Mouse (Mus musculus): Measurements from ENCODE around the gene Fyn.
A peak's percentile ranks its signal among the peaks of the same experiment; 100 is the strongest.

Fyn gene

DNA sequence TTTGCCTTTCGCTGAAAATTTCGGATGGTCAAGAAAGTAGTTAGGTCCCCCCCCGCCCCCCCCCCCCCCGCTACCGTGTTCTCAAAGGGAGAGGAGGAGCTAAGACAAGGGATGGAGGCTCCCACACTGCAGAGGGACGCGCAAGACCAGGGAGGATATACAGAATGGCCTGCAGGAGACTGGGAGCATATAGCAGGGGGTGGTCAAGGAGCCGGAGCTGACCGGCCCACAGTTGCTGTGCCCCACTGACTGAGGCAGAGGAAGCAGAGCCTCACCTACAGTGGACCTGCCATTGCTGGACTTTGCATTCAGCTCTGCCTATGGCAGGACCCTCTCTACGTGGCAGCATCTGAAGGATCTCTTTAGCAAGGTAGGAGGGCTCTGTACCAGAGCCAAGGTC is 10.6 kb downstream of the Fyn start:
- no peak for DNase-seq

DNA sequence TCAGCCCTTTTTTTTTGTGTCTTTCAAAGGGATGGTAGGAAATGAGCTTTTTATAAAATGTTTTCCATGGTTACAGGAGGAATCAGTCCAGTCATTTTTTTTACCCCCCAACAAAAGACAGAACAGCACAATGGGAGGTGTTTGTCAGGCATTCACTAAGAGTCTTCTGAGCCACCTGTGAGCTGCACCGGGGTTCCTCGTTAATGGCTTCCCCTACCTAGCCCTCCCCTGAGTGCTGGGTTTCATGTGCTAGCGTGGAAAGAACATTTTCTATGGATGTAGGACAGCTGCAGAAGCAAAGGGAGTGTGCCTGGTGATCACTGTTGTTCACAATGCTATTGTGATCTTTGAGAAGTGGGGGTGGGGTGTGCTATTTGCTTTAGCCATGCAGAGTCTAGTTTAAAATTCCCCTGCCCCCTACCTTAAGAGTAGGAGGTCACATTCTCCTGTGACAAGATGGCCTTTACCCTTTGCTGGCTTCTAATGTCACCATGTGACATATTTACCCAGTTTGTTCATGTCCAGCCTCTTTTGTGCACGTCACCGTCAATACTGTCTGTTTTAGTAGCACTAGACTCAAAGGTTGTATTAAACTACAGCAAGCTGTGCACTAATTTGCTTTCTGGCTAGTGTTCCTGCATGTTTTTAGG is 11.2 kb downstream of the Fyn start:
- no peak for DNase-seq

DNA sequence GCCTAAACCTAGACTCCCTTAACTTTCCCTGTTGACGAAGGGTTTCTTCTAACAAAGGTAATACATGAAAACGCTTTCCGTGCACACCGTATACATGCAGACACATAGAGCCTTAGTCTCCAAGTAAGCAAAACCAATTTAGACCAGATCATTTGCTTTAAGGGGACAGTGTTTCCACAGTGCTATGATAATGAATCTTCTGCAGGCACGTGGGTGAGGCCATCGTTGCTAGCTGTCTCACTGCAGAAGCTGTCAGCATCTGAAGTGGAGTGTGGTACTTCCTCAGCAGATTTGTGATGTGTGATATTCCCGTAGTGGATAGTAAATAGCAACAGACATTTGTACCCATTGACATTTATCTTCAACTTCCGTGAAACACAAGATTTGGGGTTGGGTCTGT is 16.6 kb downstream of the Fyn start:
- no peak for DNase-seq

DNA sequence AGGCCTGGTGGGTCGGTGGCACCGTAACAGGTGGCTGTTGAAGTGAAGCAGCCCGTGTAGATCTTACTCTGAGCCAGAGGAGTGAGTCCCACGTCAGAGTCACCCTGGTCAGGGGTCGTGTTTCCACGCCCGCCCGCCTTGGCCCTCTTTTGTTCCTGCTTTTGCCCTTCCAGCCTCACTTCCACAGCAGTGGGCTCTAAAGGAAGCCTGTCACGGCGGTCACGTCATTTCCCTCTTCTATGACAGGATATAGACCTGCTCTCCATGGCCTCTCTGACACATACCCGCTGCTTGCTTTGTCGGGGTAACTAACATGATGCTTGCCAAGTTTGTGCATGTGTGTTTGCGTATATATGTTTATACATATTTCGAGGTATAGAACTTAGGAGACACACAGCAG is 17.5 kb downstream of the Fyn start:
- no peak for DNase-seq

DNA sequence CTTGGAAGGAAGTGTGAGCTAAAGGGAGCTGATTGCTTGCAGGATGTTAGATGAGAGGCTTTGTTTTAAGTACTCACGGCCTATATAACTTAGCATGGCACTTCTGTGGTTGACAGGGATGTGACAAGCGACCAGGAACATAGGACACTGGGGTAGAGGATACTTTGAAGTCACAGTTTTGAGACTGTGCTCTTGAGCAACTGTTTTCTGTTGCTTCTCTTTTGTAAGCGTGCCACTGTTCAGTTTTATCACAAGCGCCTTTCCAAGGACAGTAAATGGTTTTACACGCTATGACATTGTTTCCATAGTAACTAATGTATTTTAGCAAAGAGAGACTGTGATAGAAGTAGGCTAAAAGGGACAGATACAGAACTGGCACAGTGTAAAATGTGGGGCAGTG is 18.4 kb downstream of the Fyn start:
- DNase-seq: no peak

DNA sequence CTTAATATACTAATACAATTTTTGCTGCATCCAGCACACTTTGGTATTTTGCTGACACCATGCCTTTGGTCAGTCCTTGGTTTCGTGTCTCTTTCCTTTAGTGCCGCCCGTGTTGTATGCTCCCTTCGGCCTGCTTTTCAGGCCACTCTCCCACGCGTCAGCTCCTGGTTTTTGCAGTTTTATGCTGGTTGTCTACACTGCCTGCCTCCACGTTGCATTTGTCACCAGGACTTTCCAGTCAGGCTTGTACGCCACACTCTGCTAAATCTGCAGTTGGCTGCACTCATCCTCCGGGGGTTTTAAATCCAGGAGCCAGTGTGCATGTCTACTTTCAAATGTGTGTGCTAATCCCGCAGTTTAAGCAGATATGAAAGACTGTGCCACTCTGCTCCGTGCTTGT is 18.9 kb downstream of the Fyn start:
- no peak for DNase-seq

DNA sequence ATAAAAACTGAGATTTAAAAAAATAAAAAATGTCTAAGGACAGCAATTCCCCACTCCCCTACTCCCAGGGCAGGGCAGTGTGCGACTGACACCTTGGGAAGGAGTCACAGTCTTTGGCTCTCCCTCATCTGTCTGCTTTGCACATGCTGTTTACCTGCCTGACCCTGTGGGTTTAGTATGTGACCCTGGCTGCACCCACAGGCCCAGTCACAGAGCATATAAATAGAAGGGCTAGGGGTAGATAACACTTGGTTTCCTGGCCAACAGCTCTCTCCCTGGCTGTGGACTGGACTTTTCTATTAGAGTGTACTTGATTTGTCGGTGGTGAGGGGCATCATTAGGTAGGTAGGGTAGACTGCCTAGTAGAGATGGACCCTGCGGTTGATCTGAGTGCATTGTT is 19.5 kb downstream of the Fyn start:
- no peak for DNase-seq

DNA sequence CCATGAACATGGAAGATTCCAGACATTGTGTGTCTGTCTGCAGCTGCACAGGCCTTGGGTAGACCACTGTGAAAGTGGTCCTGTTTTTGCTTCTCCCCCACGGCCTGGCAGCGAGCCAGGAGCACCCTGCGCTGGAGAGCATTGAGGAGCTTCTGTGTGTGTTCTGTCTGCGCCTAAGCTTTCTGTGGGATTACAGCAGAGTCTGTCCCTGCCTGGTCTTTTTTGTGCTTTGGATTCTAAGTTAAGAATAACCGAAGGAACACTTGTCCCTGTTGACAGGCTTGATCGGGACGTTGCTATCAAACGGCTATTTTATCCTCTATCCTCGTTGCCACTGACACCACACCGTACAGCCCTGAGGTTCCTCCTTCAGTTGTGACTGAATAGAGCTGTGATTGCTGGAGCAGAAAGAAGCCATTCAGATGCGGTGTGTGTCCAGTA is 20.8 kb downstream of the Fyn start:
- DNase-seq: no peak

DNA sequence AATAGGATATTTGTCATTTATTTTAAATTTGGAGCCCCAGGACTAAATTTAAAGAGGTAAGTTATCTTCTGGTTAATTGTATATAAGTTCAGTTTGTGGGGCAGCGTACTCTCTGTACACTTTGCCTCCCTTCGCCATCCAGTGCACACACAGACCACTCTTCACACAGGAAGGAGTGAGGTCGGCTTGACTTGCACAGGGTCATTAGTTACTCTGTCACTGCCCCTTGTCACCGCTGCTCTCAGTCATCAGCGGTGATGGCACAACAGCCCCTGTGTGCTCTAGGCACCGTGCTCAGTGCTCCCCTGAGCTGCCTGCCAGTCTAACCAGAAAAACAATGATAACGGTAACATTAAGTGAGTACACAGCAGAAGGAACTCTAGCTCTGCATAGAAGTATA is 21.9 kb downstream of the Fyn start:
- DNase-seq: no peak

DNA sequence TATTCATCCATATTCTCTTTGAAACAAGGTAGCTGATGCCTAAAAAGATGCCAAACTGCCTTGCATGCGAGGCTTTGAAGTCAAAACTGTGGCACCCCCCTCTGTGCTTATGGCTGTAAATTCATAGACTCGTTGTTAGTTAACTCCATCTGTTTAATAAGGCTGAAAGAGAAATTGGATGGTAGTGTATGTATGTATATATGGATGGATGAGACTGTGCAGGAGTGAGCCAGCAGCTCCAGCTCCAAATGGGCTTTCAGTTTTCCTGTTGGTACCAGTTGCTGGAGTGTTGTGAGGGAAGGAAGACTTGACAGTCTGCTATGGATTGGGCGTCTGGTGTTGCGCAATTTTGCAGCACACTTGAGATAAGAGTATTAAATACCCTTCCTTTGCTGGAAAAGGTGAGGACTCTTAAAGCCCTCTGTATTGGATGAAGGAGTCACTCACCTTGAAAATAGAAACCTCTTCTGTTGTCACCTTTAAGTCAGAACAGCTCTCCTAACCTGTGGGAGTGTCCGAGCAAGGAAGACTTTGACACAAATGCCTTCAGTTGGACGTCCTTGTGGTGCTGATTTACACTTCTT is 24.3 kb downstream of the Fyn start:
- no peak for DNase-seq

DNA sequence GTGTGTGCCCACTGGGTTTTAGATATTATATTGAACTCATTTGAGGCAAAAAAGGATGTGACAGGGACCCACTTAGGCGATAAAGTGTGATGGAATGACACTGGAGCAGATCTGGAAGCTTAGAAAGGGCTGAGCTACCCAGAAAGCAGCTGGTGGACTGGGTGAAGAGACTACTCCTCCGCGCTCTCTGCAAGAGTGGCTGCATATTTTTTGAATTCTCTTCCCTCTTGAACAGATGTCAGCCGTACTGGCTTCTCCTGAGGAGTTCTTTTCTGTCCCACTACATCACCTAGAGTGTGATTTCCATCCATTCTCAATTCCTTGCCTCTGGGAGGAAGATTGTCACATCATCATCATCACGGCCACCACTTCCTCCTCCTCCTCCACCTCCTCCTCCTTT is 26.9 kb downstream of the Fyn start:
- DNase-seq: no peak

DNA sequence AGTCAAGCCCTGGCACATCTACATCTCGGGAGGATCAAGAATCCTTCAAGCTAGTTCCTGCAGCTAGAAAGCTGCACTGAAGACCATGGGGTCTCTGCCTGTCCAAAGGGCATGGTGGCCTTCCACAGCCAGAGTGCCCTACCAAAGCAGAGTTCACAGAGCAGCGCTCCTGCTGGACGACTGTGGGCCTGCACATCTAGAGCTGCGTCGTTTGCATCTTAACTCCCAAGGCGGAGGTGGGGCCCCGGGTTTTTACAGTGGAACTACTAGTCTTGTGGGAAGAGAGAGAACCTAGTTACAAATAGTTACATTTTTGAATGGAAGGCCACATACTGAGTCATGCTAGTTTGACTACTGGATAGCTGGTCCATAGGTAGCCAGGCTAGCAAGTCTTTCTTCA is 30.3 kb downstream of the Fyn start:
- no peak for DNase-seq

DNA sequence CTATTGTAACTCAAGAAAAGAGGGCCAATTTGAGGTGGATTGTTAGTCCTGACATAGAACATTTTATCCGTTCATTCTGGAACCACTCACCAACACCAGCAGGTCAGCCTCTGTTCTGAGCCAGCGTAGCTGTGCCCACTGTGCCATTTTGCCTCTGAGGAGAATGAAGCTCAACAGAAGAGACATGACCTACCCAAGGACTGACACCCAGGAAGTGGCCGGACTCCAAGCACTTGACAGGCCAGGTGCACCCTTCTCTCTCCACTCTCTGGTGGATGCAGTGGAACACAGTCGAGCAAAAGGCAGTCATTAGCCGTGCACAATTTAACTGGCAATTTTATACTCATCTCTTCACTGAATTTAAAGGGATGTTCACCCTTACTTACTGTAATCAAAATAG is 31.5 kb downstream of the Fyn start:
- DNase-seq: no peak

DNA sequence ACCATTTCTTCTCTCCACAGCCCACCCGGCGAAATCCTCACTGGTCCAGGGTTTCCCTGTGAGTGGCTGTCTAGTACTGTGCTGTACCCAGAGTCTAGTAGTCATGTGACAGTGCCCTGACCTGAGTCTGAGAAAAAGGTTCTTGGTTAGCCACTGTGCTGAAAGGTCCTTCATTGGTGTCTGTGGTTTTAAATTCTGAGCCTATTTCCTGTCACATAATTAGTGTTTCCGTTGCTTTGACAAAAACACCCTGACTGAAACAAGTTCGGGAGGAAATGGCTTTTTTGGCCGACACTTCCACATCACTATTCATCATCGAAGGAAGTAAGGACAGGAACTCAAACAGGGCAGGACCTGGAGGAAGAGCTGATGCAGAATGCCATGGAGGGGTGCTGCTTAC is 33.8 kb downstream of the Fyn start:
- DNase-seq: peak in 1 of 2 experiments; percentile 14

DNA sequence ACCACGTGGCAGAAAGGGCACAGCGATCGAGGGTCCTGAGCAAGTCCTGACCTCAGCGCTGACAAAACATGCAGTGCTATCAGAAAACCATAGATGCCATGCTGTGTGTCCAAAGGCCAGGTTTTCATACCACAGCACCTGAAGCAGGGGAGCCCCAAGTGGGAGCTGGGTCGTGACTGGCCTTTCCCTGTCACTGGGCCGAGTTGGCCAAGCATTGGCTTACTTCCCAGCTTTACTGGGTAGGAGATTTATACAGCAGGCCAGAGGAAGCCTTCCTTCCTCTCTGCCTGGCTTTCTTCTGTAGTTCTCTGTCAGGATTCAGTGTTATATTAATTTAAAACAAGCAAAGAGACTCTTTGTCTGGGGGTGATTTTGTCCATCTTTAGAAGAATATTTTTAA is 35.1 kb downstream of the Fyn start:
- no peak for DNase-seq

DNA sequence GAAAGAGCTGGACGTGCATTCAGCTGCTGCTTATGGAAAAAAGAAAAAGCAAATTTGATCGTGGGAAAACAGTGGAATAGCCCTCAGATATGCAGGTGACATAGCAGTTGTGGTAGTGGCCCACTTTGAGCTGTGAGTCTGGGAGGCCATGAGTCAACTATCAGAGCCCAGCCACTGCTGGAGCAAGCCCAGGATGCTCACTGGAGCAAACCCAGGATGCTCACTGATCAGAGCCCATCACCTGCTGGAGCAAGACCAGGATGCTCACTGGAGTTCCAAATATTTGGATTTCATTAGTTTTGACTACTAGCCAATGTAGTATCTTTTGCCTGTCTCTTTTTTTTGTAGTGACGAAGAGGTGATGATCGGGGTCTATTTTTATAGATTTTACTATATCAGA is 35.5 kb downstream of the Fyn start:
- no peak for DNase-seq

DNA sequence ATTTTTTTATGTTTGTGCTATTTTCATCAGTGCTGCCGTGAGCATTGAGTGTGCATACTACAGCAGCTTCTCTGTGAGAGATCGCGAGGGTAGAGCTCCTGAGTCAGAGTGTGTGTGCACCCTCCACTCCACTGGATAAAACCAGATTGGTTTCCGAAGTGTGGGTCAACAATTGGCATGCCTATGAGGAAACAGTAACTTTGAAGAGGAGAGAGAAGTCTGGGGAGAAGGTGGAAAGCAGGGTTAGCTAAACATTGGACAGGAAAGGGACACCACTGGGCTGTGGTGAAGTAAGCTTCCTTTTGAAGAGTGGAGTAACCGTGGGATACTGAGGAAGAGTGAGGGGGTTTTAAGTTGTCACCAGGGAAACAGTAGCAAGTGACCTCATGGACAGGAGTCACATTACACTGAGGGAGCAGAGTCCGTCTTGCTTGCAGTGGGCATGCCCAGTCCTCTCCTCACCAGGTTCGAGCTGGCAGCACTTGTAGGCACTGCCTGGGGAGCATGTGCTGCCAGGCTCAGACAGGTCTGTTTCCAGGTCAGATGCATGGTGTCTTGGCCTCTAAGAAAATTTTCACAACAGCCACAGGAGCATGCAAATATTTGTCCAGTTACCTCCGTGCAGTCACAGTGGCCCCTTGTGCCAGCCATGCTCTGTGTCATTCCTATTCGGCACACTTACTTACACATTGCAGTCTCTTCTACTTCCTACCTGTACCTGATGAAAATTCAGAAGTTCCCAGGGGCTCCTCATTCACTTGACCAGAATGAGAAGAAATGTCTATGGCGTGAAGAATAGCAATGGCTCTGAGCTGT is 37.5 kb downstream of the Fyn start:
- no peak for DNase-seq

DNA sequence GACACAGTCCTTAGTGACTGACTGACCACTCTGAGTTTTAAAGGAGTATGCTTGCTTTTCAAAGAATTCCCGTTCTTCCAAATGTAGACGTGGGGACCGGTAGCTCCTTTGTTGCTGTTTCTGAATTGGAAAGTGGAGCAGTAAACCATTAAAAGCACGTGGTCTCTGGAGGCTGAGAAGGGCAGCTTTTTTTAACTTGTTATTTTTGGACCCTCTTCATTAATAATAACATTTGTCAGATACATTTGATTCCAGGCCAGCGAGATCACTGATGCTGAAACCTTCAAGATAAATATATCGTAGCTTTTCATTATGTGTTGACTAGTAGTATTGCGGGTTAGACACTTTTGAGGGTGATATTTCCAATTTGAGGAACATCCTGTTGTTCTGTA is 38.1 kb downstream of the Fyn start:
- DNase-seq: no peak

DNA sequence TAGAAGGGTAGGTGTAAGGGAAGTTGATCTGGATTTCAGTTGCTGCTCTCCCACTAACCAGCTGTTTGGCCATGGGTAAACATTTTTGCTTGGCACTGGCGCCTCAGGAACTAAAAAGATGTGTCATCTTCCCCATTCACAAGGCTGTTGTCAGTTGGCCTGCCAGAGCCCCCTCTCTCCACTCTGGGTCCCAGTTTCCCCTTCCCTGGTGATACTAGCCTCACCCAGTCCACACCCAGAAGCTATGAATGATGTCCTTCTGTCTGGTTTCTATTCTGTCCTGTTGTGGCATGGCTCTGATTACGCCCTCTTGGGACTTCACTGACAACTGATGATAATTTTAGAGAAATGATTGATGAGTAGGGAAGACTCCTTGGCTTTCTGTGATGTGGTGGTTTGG is 38.9 kb downstream of the Fyn start:
- DNase-seq: no peak

DNA sequence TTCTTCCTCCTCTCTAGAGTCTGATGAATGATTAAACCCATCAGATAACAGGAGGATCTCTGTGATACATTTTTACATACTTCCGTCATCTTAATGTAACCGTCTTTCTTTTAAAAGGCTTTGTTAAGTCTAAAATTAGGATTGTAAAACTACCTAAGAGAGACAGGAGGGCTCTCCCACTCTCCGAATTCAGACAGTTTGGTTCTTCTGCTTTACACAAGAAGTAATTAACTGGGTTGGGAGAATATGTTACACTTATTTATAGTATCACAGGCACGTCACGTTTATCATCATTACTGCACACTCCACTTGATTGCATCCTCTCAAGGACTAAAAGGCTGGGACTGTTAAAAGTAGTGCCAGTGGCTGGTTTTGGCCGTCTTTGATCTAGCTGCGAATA is 40.9 kb downstream of the Fyn start:
- no peak for DNase-seq

DNA sequence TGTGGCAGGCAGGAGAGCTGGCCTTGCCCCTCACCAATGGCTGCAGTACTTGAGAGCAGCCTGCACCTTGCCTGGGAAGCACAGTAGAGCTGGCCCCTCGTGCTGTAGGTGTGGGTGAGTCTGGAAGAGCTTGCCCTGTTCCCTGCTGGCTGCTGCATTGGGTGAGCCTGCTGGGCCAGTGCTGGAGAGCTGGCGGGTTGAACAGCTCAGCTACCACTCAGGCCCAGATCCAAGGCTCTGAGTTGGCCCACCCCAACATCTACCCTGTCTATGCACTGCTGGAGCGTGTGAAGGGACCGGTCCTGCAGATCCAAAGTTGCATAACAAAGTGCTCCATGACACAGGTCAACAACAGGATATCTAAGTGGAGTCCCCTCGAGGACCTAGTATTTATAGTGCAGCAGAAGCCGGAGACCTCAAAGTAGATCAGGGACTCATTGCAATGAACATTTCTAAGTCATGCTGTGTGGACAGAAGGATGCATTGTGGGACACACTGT is 41.5 kb downstream of the Fyn start:
- no peak for DNase-seq

DNA sequence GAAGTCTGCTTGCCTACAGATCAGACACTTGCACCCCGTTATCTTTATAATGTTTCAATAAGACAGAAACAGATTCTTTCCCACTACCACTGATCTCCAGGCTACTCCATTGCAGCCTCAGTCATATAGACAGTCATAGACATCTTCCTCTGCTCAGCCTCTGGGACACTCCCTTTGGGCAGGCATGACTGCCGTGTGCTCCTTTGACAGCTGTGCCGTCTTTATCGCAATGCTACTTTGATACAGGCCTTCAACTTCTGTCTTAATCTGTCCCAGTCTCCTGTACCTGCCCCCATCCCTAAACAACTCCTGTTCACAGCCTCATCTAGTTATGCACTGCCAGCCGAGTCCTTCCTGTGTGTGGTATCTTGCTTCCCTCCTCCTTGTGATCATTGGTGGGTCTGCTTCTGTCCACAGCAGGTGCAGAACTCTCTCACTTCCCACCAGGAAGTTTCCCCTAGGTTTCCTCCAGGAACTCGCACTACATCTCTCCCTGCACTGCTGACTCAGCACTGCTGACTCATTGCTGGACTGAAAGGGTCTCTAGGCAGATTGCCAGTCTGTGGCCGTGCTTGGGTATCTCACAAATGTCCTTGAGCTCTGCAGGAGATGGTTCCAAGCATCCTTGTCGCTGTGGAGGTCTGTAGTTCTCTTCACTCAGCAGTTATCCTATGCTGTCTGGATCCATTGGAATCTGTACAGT is 43.4 kb downstream of the Fyn start:
- no peak for DNase-seq

DNA sequence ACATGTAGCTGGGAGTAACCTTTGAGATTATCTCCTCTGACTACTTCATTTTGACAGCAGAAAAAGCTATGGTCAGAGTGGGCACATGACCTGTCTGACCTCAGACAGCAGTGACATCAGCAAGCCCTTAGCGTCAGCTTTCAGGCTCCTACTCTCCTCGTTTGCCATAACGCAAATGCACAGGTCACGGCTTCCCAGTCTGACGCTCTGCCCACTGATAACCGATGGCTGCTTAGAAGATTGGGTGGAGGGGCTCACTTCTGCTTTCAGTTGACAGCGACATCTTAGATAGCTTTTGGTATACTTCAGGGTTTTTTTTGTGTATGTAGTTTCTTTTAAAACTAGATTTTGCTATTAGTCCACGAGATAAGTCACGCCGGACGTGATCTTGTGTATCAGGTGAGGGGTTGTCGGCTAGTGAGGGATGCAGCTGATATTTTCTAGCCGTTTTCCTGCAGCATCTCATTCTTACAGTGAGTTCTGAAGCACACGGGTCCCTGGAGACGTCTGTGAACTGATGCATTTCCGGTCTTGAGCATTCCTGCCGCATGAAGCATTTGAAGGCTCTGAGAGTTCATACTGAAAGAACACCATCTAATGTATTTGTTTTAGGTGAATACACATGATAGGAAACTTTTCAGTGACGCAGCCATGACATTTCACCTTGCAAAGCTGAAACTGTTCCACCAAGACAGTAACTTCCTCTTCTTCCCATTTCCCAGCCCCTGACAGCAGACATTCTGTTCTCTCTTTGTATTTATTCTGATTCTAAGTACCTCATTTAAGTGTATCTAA is 44.4 kb downstream of the Fyn start:
- DNase-seq: no peak

Data from kidney, adult 8-10 months (tissue).